ENCODE assay signal across 22 mouse cellular contexts in genomic region chr6:89672641-89673040, GRCm38 (mm10). TPM values are rescaled to one million over a fixed set of nuclear protein-coding genes. Genes with fewer than 3 reads are reported as not detected.
DNase-seq lines count a peak whose midpoint lies in the region; ATAC-seq and TF ChIP-seq lines count a peak whose summit lies in the region.
"Had no signal": no experiment of that assay in that cellular context is flagged by ENCODE, and none has a peak within 500 bp of the region (broad histone marks: within the 10 kb centered on the region; RNA-seq: fewer than 3 reads in every experiment).

No protein-coding gene starts in this region.

- no peak overlapping the region for H3K4me2 ChIP-seq in hindbrain, embryonic 14.5 days (replicated peaks)
- H3K4me2 ChIP-seq in forebrain, postnatal 0 days (ENCODE audit: low read depth), result no peak overlapping the region
- H3K4me2 ChIP-seq: liver, embryonic 12.5 days; lung, embryonic 15.5 days had no signal

- H3K9ac ChIP-seq in hindbrain, embryonic 14.5 days, result no peak overlapping the region
- H3K9ac ChIP-seq in forebrain, postnatal 0 days, result no peak overlapping the region
- H3K9ac ChIP-seq: liver, embryonic 12.5 days; lung, embryonic 15.5 days had no signal

- no peaks in the 10 kb centered on the region for H3K9me3 ChIP-seq in hindbrain, embryonic 14.5 days (ENCODE audit: control insufficient read depth, low read length)
- no peaks in the 10 kb centered on the region for H3K9me3 ChIP-seq in hindbrain, embryonic 10.5 days
- H3K9me3 ChIP-seq in forebrain, postnatal 0 days (ENCODE audit: low read length), result no peaks in the 10 kb centered on the region
- H3K9me3 ChIP-seq: liver, embryonic 12.5 days; lung, embryonic 15.5 days had no signal

- TF ChIP-seq POLR2A in cerebellum, adult 2 months (IDR thresholded peaks at IDR 0.05; ENCODE audit: borderline replicate concordance, insufficient read depth, low read length), result no peak

- no peaks in the 10 kb centered on the region for H3K27me3 ChIP-seq in hindbrain, embryonic 14.5 days (ENCODE audit: control insufficient read depth, insufficient read depth, low read length)
- no peaks in the 10 kb centered on the region for H3K27me3 ChIP-seq in hindbrain, embryonic 10.5 days (ENCODE audit: insufficient read depth, poor library complexity, severe bottlenecking)
- H3K27me3 ChIP-seq in cerebellum, adult 2 months (ENCODE audit: control insufficient read depth, insufficient read depth, low read length), result no peaks in the 10 kb centered on the region
- H3K27me3 ChIP-seq in forebrain, postnatal 0 days (ENCODE audit: insufficient read depth, low read length), result no peaks in the 10 kb centered on the region
- H3K27me3 ChIP-seq: liver, embryonic 12.5 days; lung, embryonic 15.5 days had no signal

- no peaks in the 10 kb centered on the region for H3K4me1 ChIP-seq in hindbrain, embryonic 14.5 days (replicated peaks; ENCODE audit: control insufficient read depth, insufficient read depth, low read length)
- H3K4me1 ChIP-seq in hindbrain, embryonic 10.5 days (replicated peaks), result no peaks in the 10 kb centered on the region
- no peaks in the 10 kb centered on the region for H3K4me1 ChIP-seq in cerebellum, adult 2 months (ENCODE audit: control insufficient read depth, insufficient read depth, low read length)
- no peaks in the 10 kb centered on the region for H3K4me1 ChIP-seq in forebrain, postnatal 0 days (ENCODE audit: insufficient read depth)
- H3K4me1 ChIP-seq: liver, embryonic 12.5 days; lung, embryonic 15.5 days had no signal

- no peak for TF ChIP-seq CTCF in cerebellum, adult 2 months (IDR thresholded peaks at IDR 0.05; ENCODE audit: borderline replicate concordance, insufficient read depth, low read depth, low read length)
- no peak for TF ChIP-seq CTCF in forebrain, postnatal 0 days (IDR thresholded peaks at IDR 0.05; ENCODE audit: low read depth)

- H3K27ac ChIP-seq in hindbrain, embryonic 14.5 days, result no peak overlapping the region; the same call in 1 of the 2 replicates
- no peak overlapping the region for H3K27ac ChIP-seq in hindbrain, embryonic 10.5 days
- no peak overlapping the region for H3K27ac ChIP-seq in cerebellum, adult 2 months (ENCODE audit: insufficient read depth, low read length)
- H3K27ac ChIP-seq in forebrain, postnatal 0 days (ENCODE audit: low read depth, low read length), result no peak overlapping the region
- H3K27ac ChIP-seq: gastrocnemius, adult 2 months; liver, embryonic 12.5 days; lung, embryonic 15.5 days; stomach, postnatal 0 days had no signal

- ATAC-seq in hindbrain, embryonic 14.5 days (ENCODE audit: low FRiP score), result no peak
- ATAC-seq in forebrain, postnatal 0 days, result peak; percentile 80
- ATAC-seq: liver, embryonic 12.5 days had no signal

- DNase-seq in cerebellum, adult 11-12 months, result peak; percentile 41
- no peak for DNase-seq in cerebellum, adult 11 months
- DNase-seq in hindbrain, embryonic 14.5 days (ENCODE audit: low spot score), result peak; percentile 52
- no peak for DNase-seq in hindbrain, embryonic 10.5 days (ENCODE audit: low spot score)
- DNase-seq in cerebellum, adult 2 months, result peak; percentile 26 to 43
- peak; percentile 72 for DNase-seq in forebrain, postnatal 0 days
- no peak for DNase-seq in MN1 (ENCODE audit: low spot score)
- no peak for DNase-seq in spleen, postnatal 36 days (ENCODE audit: low spot score in 2 of 2)
- DNase-seq: adrenal gland, postnatal 10 days; gastrocnemius, adult 2 months; kidney, adult 18-20 months; kidney, postnatal 4 days; midbrain, embryonic 14.5 days; thymus, postnatal 14 days had no signal

- H3K36me3 ChIP-seq in hindbrain, embryonic 14.5 days (replicated peaks; ENCODE audit: control insufficient read depth, insufficient read depth), result peaks cover 19% of the 10 kb centered on the region
- H3K36me3 ChIP-seq in hindbrain, embryonic 10.5 days, result peaks cover 12% of the 10 kb centered on the region
- H3K36me3 ChIP-seq in forebrain, postnatal 0 days (ENCODE audit: insufficient read depth), result 0 out of 2 replicates have a peak, but pooled peaks cover 4% of the 10 kb centered on the region
- H3K36me3 ChIP-seq: liver, embryonic 12.5 days; lung, embryonic 15.5 days had no signal

- 88% methylated on average over 7 of the region's 7 CpGs for WGBS in hindbrain, embryonic 14.5 days
- 87% methylated on average over 7 of the region's 7 CpGs for WGBS in hindbrain, embryonic 10.5 days
- 19% methylated on average over 7 of the region's 7 CpGs for WGBS in cerebellum, adult 2 months
- WGBS in forebrain, postnatal 0 days, result 66% methylated on average over 7 of the region's 7 CpGs

- H3K4me3 ChIP-seq in hindbrain, embryonic 14.5 days (replicated peaks; ENCODE audit: low read length), result no peak overlapping the region
- no peak overlapping the region for H3K4me3 ChIP-seq in hindbrain, embryonic 10.5 days
- H3K4me3 ChIP-seq in cerebellum, adult 2 months (replicated peaks; ENCODE audit: insufficient read depth, low read depth, low read length), result no peak overlapping the region
- no peak overlapping the region for H3K4me3 ChIP-seq in forebrain, postnatal 0 days (ENCODE audit: low read depth, low read length)
- H3K4me3 ChIP-seq: gastrocnemius, adult 2 months; liver, embryonic 12.5 days; lung, embryonic 15.5 days had no signal

RNA-seq across cellular contexts. Expression of gene Txnrd3, which starts 28.9 kb away (rescaled TPM):
- polyA plus RNA-seq in hindbrain, embryonic 14.5 days (2014; fragmentation: Nextera tagmentation; extraction: Ambion mirVana), result 16.0 and 17.1 TPM in 2 replicates
- 9.9 and 12.0 TPM in 2 replicates for polyA plus RNA-seq in hindbrain, embryonic 10.5 days (2016; fragmentation: Nextera tagmentation; extraction: Ambion mirVana)
- 4.7 and 5.5 TPM in 2 replicates for polyA plus RNA-seq in cerebellum, adult 2 months (2012; rRNA removed)
- total RNA-seq in forebrain, postnatal 0 days (2014; rRNA removed), result 21.2 and 24.2 TPM in 2 replicates
- polyA plus RNA-seq in forebrain, postnatal 0 days (2015; fragmentation: Nextera tagmentation; extraction: Ambion mirVana), result 20.1 and 21.4 TPM in 2 replicates

RNA-seq across cellular contexts. Expression of gene Vmn1r40, which starts 34.7 kb away (rescaled TPM):
- polyA plus RNA-seq in hindbrain, embryonic 14.5 days (2014; fragmentation: Nextera tagmentation; extraction: Ambion mirVana), result not detected in 2 replicates
- polyA plus RNA-seq in hindbrain, embryonic 10.5 days (2016; fragmentation: Nextera tagmentation; extraction: Ambion mirVana), result not detected in 2 replicates
- not detected in 2 replicates for polyA plus RNA-seq in cerebellum, adult 2 months (2012; rRNA removed)
- total RNA-seq in forebrain, postnatal 0 days (2014; rRNA removed), result not detected in 2 replicates
- not detected in 2 replicates for polyA plus RNA-seq in forebrain, postnatal 0 days (2015; fragmentation: Nextera tagmentation; extraction: Ambion mirVana)
- total RNA-seq: adrenal gland, postnatal 10 days; gastrocnemius, adult 2 months; heart, postnatal 25 days; left cerebral cortex, postnatal 14 days had no signal
- polyA plus RNA-seq: embryonic facial prominence, embryonic 11.5 days; liver, embryonic 12.5 days; lung, embryonic 15.5 days; midbrain, embryonic 14.5 days; neural tube, embryonic 11.5 days; spleen, adult 2 months; stomach, postnatal 0 days had no signal

Comparison
In these comparisons a context has a peak if more than half of its experiments do, and no peak if none do; other contexts are left out.
1. DNase-seq: peak in cerebellum, adult 11-12 months (single experiment), hindbrain, embryonic 14.5 days (single experiment), cerebellum, adult 2 months (2 of 2) and forebrain, postnatal 0 days (single experiment); none in cerebellum, adult 11 months (single experiment), hindbrain, embryonic 10.5 days (single experiment), MN1 (single experiment) and spleen, postnatal 36 days (0 of 2).